Mouse (Mus musculus) Patski (cell line): ENCODE results near the gene Pla2g10. TPM values are rescaled to one million over a fixed set of nuclear protein-coding genes. Genes with fewer than 3 reads are reported as not detected.
A peak's percentile ranks its signal among the peaks of the same experiment; 100 is the strongest.
"Not testable (repeated sequence)": the region's sequence is repeated elsewhere in the genome, so short reads cannot be mapped to it uniquely, and the experiment has no call there.

Source experiments
- ATAC-seq: fragments of 100-300 bp; one replicate; pipeline ENCODE4 v1.8.0; 2021
- CTCF ChIA-PET: fragments of 350-600 bp; sonication (Branson Sonifier 250); formaldehyde crosslinking; loops from one replicate; lab custom pipeline; 2022; ENCODE audit warnings: inconsistent platforms; lab: Charles Lee
- POLR2A ChIA-PET: fragments of 350-600 bp; sonication (Branson Sonifier 250); formaldehyde crosslinking; loops from one replicate; lab custom pipeline; 2022; ENCODE audit warnings: antibody characterized with exemption, inconsistent platforms; lab: Charles Lee
- DNase-seq: peaks from one replicate; pipeline ENCODE4 v3.0.0-alpha.2; 2011; ENCODE audit warnings: low read depth, low spot score
- H3K27me3 ChIP-seq: fragments of 371-371 bp; one replicate; pipeline ENCODE4 v1.5.1; 2021
- CTCF ChIP-seq: fragments of 100-300 bp; IDR thresholded peaks from one replicate; pipeline ENCODE4 v1.5.1; 2021
- in situ Hi-C: fragments of 300-500 bp; cut with MboI; formaldehyde crosslinking; loops from 3 replicates; pipeline ENCODE4 v1.11.1; 2018; ENCODE audit warnings: low pct_unique_long_range_greater_than_20kb, mixed read lengths
- polyA plus RNA-seq: library from polyadenylated mRNA; unstranded; gene quantifications from one replicate; pipeline ENCODE4 v1.2.3, GENCODE M21; 2021

Pla2g10 gene
- polyA plus RNA-seq, 1 experiment from 2014 or later, result not detected

DNA sequence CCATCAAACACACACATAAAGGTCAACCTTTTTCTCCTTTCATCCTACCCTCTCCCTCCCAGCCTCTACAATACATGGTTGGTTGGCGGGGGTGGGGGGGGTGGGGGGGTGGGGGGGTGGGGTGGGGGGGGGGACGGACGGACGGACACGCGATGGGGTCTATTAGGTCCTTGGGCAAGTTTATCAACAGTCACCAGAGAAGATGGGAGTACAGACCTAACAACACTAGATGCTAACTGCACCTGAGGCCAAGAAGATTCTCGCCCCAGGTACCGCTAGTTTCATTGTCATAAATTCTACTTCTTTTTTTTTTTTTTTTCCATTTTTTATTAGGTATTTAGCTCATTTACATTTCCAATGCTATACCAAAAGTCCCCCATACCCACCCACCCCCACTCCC is 23.2 kb upstream of the Pla2g10 start:
- TF ChIP-seq CTCF, result no peak
- POLR2A ChIA-PET, result no interaction called here
- ATAC-seq, result no peak
- no peak for DNase-seq
- CTCF ChIA-PET, result no interaction called here
- peaks cover 16% of the 10 kb centered on the region for H3K27me3 ChIP-seq
- in situ Hi-C loops, result no loop called here

DNA sequence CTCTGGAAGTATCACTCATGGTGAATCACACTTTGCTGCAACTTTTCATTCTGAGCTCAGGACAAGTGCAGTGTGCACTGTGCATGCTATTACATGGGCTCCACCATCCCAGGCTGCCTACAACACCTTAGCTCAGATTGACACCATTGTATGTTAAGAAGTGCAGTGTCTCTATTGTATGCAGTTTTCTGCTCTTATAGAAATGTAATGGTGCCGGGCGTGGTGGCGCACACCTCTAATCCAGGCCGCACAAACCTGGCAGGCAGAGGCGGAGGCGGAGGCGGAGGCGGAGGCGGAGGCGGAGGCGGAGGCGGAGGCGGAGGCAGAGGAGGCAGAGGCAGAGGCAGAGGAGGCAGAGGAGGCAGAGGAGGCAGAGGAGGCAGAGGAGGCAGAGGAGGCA is 19.8 kb upstream of the Pla2g10 start:
- DNase-seq (no peak), ATAC-seq (no peak)
- POLR2A ChIA-PET, result no interaction called here
- H3K27me3 ChIP-seq, result peaks cover 12% of the 10 kb centered on the region
- no peak for TF ChIP-seq CTCF
- in situ Hi-C loops, result no loop called here
- CTCF ChIA-PET, result no interaction called here

DNA sequence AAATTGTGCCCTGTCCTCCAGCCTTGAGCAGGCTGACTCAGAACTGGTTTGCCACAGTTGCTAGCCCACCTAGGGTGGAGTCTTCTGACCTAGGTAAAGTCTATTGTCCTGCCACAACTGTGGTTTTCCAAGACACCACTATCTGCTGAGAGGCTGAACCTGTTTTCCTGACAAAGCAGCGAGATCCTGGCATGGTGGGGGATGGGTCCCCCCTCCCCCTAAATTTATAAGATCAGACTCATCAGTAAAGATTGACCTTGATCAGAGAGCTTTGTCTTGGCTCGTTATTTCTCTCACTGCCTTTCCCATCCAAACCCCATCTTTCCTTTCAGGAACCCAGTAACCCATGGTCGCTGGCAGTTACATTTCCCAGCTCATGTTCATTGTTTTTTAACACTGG is 19.2 kb upstream of the Pla2g10 start:
- H3K27me3 ChIP-seq, result peaks cover 11% of the 10 kb centered on the region
- no peak for TF ChIP-seq CTCF
- ATAC-seq (no peak), DNase-seq (no peak)
- POLR2A ChIA-PET, result no interaction called here
- CTCF ChIA-PET, result no interaction called here
- in situ Hi-C loops, result no loop called here

DNA sequence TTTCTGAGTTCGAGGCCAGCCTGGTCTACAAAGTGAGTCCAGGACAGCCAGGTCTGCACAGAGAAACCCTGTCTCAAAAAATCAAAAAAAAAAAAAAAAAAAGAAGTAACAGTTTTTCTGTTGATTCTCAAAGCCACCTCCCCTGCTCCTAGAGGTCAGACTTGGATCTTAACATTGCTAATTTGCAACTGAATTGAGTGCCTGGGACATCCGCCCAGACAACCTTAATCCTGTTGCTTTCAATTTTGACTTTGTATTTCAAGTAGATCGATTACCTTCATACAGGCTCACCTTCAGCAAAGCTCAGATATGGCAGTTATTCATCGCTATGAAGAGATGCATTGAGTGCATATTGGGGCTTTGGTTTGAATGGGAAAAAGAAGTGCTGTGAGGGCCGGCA is 18.5 kb upstream of the Pla2g10 start:
- in situ Hi-C loops, result no loop called here
- CTCF ChIA-PET, result no interaction called here
- ATAC-seq (no peak), DNase-seq (no peak)
- H3K27me3 ChIP-seq, result peaks cover 4% of the 10 kb centered on the region
- TF ChIP-seq CTCF, result no peak
- POLR2A ChIA-PET, result no interaction called here

DNA sequence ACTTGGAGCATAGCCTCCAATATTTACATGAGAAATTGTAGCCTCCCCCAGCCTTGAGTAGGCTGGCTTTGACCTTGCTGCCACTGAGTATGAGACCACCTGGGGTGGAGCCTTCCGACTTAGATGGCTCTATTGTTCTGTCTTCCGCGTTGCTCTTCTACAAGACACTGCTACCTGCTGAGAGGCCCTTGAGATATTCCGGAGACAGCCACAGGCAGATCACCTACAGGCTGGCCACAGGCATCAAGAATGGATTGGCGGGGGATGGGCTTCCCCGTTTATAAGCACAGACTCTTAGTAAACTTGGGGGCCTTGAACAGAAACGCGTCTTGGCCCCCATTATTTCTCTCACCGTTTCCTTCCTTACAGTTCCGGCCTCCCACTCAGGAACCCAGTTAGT is 18.0 kb upstream of the Pla2g10 start:
- in situ Hi-C loops, ATAC-seq, DNase-seq, CTCF ChIA-PET, H3K27me3 ChIP-seq, POLR2A ChIA-PET: not testable (repeated sequence)

DNA sequence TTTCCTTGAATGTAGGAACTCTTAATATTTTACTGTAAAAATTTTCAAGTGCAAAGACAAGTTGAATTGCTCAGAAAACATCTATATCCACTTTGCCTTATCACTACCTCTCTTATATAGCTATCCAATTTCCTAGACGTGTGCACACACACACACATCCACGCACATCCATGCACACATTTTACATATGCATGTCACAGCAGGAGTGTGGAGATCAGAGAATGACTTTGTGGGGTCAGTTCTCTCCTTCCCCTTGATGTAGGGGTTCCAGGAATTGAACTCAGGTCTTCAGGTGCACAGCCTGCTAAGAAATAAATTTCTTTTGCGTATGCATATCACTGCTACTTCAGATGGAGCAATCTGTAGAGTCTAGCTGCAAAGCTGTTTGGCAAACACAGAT is 17.3 kb upstream of the Pla2g10 start:
- ATAC-seq (no peak), DNase-seq (no peak)
- ChIA-PET CTCF (no interaction called here), POLR2A (no interaction called here)
- no peak for TF ChIP-seq CTCF
- in situ Hi-C loops, result no loop called here
- peaks cover 4% of the 10 kb centered on the region for H3K27me3 ChIP-seq

DNA sequence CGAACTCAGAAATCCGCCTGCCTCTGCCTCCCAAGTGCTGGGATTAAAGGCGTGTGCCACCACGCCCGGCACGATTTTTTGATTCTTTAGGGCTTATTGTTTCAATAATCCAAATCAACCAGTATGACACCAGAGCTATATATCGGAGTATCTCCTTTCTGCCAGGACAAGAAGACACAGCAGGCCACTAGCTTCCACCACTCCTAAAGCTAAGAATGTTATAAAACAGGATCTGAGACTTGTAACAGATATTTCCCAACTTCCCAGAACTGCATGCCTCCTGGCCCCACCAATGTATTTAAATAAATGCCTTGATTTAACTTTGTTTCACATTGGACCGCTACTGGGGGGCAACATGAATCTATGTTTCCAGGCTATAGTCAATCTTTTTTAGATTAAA is 16.9 kb upstream of the Pla2g10 start:
- TF ChIP-seq CTCF, result no peak
- in situ Hi-C loops, result no loop called here
- ATAC-seq (no peak), DNase-seq (no peak)
- POLR2A ChIA-PET, result no interaction called here
- CTCF ChIA-PET, result no interaction called here
- peaks cover 4% of the 10 kb centered on the region for H3K27me3 ChIP-seq

DNA sequence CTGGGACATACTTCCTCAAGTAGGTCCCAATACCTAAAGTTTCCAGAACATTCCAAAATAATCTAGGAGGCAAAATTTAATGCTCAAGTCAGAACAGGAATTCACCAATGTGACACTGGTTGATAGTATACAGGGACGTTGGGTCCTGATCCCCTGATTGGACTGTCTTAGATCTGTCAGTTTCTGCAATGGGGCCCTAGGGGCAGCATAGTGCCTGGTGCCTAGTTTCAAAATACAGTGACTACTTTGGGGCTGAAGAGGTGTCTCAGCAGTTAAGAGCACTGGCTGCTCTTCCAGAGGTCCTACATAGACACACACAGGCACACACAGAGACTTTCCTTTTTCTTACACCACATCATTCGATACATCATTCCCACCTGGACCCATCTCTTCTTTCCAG is 10.1 kb upstream of the Pla2g10 start:
- ATAC-seq (no peak), DNase-seq (no peak)
- ChIA-PET POLR2A (no interaction called here), CTCF (no interaction called here)
- in situ Hi-C loops, result no loop called here
- no peak for TF ChIP-seq CTCF
- no peaks in the 10 kb centered on the region for H3K27me3 ChIP-seq

DNA sequence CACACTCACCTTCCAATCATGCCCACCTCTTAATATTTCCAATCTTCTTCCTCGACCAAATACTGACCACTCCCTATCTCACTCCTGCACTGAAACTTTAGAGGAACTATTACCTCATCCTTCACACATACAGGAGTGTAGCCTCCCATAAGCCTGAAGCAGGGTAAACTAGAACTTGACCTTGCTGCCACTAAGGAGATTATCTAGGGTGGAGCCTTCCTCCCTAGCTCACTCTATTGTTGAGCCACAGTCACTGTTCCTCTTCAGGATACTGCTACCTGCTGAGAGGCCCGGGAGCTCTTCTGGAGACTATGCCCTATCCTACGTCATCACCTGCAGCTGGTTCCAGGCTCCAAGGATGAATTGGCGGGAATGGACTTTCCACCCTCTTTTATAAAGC is 8.3 kb upstream of the Pla2g10 start:
- ATAC-seq, H3K27me3 ChIP-seq, POLR2A ChIA-PET, DNase-seq, CTCF ChIA-PET: not testable (repeated sequence)
- in situ Hi-C loops, result loop anchor here (10.0 kb wide), 1 partner anchor 624 kb away; no protein-coding TSS in a partner anchor

DNA sequence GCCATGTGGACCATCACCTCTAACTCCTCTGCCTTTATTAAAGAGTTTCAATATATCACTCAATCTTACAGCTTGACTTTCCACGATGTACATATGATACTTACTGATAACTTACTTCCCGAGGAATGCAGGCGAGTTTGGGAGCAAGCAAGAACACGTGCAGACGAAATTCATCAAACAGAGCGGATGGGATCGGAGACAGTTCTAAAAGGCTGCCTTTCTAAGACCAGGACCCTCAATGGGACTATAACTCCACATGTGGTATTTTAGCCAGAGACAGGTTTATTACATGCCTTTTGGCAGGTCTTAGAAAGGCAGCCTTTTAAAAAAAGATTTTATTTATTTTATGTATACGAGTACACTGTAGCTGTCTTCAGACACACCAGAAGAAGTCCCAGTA is 5.2 kb upstream of the Pla2g10 start:
- in situ Hi-C loops, result loop anchor here (10.0 kb wide), 1 partner anchor 621 kb away; no protein-coding TSS in a partner anchor
- CTCF ChIA-PET, result interaction anchor here (1.2 kb wide), 1 partner anchor 33 kb away, joined by 3 read pairs; no protein-coding TSS in a partner anchor

DNA sequence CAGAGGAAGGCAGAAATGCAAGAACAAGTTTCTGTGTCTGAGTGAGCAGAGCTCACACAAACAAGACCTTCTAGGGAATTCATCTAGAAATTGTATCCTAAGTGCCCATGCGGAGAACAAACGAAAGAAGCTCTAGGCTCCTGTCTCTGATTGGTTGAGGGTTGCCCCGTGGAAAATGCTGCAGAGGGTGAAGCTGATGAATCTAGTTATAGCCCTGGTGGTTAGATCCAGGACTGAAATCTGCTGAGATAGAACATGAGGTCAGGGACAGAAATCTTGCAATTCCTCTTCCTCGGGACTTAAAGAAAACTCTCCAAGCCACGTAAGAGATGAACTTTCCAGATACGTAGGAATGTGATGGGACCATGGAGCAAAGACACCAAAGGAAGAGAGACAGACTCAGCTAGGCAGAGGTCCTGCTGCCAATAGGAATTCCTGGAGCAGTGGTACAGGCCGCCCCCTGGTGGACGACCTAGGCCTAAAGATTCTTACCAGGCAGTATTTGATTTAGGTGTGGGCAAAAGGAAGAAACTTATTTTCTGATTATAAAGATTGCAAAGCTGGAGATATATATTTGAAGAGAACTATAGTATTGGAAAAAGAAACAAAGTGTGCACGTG is 2.8 kb upstream of the Pla2g10 start:
- no peaks in the 10 kb centered on the region for H3K27me3 ChIP-seq
- ChIA-PET POLR2A (interaction anchor here (0.7 kb wide), 1 partner anchor 62 kb away, joined by 3 read pairs; the partner anchor contains the start of genes 3110001I22Rik and Bfar), CTCF (interaction anchor here (0.6 to 2.4 kb wide), 12 partner anchors 10 to 199 kb away, joined by 3 to 9 read pairs (median 4); partner anchors contain the start of genes 3110001I22Rik and Bfar)
- DNase-seq (no peak), ATAC-seq (peak; percentile 60)
- in situ Hi-C loops, result loop anchor here (10.0 kb wide), 1 partner anchor 619 kb away; no protein-coding TSS in a partner anchor
- TF ChIP-seq CTCF, result peak; percentile 91

More for the DNA sequence above, 5.2 kb upstream of the Pla2g10 start:
- DNase-seq (no peak), ATAC-seq (no peak)
- POLR2A ChIA-PET, result no interaction called here
- H3K27me3 ChIP-seq, result no peaks in the 10 kb centered on the region
- no peak for TF ChIP-seq CTCF

DNA sequence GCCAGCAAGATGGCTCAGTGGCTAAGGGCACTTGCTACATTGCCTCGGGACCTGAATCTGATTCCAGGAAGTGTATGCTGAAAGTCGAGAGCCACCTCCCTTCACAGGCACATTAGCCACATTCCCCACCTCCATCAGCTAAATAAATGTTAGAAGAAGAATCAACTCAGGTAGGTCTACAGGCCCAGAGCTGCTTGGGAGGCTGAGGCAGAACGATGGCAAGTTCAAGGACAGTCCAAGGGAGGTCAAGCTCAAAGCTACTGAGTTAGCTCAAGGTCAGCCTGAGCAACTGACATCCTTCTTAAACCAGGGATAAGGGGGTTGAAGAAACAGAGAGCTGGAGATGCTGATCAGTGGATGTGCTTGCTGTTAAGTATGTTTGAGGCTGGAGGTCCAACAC is 2.0 kb upstream of the Pla2g10 start:
- ChIA-PET POLR2A (no interaction called here), CTCF (interaction anchor here (1.3 to 2.4 kb wide), 4 partner anchors 9 to 199 kb away, joined by 5 to 9 read pairs (median 6); no protein-coding TSS in a partner anchor)
- in situ Hi-C loops, result loop anchor here (10.0 kb wide), 1 partner anchor 618 kb away; no protein-coding TSS in a partner anchor
- H3K27me3 ChIP-seq, result no peaks in the 10 kb centered on the region
- DNase-seq (no peak), ATAC-seq (no peak)
- no peak for TF ChIP-seq CTCF
